Mouse (Mus musculus) gastrocnemius, postnatal 25 days (tissue): Measurements from ENCODE around the gene Mlh3. TPM values are rescaled to one million over a fixed set of nuclear protein-coding genes. Genes with fewer than 3 reads are reported as not detected.
A peak's percentile ranks its signal among the peaks of the same experiment; 100 is the strongest.

Experiments
- DNase-seq: peaks from one replicate; pipeline ENCODE4 v3.0.0; 2022
- microRNA-seq, 2 experiments: library from miRNA; unstranded; fragments of <30 nt; microRNA quantifications; one replicate each; pipeline ENCODE4 v1.2.0; 2021; ENCODE audit warnings: borderline replicate concordance in 2 of 2
- total RNA-seq, 2 experiments: library from RNA; stranded (reverse); gene quantifications; 1 replicate in 1 of 2; 2 replicates in 1 of 2; pipeline ENCODE4 v1.2.3; 2021

Mlh3 gene
- total RNA-seq, 2 experiments from 2014 or later: 6.3 to 7.3 TPM

DNA sequence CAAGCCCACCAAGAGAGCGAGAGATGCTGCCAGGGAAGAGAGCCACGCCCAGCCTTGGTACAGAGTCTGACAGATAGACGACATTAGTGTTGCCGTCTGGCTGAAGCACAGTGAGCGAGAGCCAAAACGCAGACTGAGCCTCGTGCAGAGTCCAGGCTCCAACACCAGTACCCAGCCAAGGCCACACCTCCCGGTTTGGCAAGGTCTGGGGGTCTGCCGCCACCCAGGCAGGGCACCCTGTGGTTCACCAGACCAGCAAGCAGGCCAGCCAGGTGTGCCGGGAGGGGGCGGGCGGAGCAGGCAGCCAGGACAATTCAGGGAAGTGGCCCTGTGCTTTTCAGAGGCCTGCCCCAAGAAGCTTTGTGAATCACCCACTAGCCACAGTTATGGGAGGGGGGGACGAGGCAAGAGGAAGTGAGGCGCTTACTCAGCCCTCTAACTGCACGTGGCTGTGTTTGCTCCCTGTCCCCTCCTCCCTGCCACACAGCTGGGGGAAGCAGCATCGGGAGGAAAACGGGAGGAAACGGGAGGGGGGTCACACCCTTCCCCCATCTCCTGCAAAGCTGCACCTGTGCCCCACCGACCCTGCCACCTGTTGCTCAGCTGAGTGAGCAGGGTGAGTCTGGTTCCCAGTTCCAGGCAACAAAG, 77.8 kb downstream of the Mlh3 start:
- peak; percentile 72 for DNase-seq

- DNase-seq: no peak
Observed at GRCm38 (mm10) chr12:85190290-85190689, 80.1 kb downstream of the Mlh3 start.

GRCm38 (mm10) chr12:85186361-85186760, 84.0 kb downstream of the Mlh3 start:
- no peak for DNase-seq

DNA sequence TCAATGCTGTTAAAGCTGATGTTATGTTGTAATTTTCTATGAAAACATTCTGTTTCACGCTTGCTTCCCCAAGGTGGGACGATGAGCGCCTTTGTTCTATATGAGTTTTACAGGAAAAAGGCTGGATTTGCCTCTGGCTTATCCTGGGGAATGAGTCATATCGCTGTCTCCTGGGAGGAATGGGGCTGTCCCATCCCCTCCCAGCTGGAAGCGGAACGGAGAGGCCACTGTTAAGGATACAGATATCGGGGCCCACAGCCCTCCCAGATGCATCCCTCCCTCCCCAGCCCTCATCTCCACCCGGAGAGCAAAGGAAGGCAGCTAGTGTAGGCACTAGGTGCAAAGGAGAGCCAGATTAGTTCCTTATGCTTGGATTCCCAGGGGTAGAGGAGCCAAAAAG, 84.6 kb downstream of the Mlh3 start:
- DNase-seq: no peak

Small RNA genes within 50 kb of the gene (microRNA-seq; reads per million reads assigned to microRNA genes)
- gene Mir6938: 0 to 0.53 reads per million in 2 experiments

Other genes starting within 250 kb of the Mlh3 start
- gene Prox2, start 159.8 kb downstream of the Mlh3 start, total RNA-seq: 1 to 10 TPM; 2.2 to 2.3 TPM
- 100 to 1,000 TPM; 326 to 330 TPM for gene Dlst, start 159.8 kb downstream of the Mlh3 start, total RNA-seq
- gene Rps6kl1, start 119.3 kb downstream of the Mlh3 start, total RNA-seq: 1 to 10 TPM in 1 of 2 experiments, under 1 TPM in 1; 0.95 to 1.1 TPM
- 1 to 10 TPM; 1.3 to 1.8 TPM for gene Pgf, start 92.8 kb downstream of the Mlh3 start, total RNA-seq
- gene Eif2b2, start 51.1 kb downstream of the Mlh3 start, total RNA-seq: 10 to 100 TPM; 47.1 to 54.2 TPM
- 10 to 100 TPM; 41.4 to 47.9 TPM for gene Acyp1, start 17.8 kb upstream of the Mlh3 start, total RNA-seq
- 1 to 10 TPM; 1.1 to 1.2 TPM for gene Zc2hc1c, start 18.0 kb upstream of the Mlh3 start, total RNA-seq
- gene Nek9, start 68.8 kb upstream of the Mlh3 start, total RNA-seq: 10 to 100 TPM; 76.8 to 83.5 TPM
- 100 to 1,000 TPM in 1 of 2 experiments, 10 to 100 TPM in 1; 97.1 to 117 TPM for gene Tmed10, start 104.2 kb upstream of the Mlh3 start, total RNA-seq
- 10 to 100 TPM in 1 of 2 experiments, 1 to 10 TPM in 1; 5.1 to 11.6 TPM for gene Fos, start 203.3 kb upstream of the Mlh3 start, total RNA-seq